Mouse (Mus musculus) heart, adult 8-10 months (tissue): ENCODE data around the gene 4930539E08Rik. TPM values are rescaled to one million over a fixed set of nuclear protein-coding genes. Genes with fewer than 3 reads are reported as not detected.
A peak's percentile ranks its signal among the peaks of the same experiment; 100 is the strongest.

Experiments used
- DNase-seq: peaks from one replicate; pipeline ENCODE4 v3.0.0; 2022; ENCODE audit warnings: low spot score
- total RNA-seq, 4 experiments: library from RNA; stranded (reverse); gene quantifications; 2 replicates each; pipeline ENCODE4 v1.2.4; 2022

Gene 4930539E08Rik
- total RNA-seq, 4 experiments from 2014 or later, result 0.06 TPM; not detected in 3

DNA sequence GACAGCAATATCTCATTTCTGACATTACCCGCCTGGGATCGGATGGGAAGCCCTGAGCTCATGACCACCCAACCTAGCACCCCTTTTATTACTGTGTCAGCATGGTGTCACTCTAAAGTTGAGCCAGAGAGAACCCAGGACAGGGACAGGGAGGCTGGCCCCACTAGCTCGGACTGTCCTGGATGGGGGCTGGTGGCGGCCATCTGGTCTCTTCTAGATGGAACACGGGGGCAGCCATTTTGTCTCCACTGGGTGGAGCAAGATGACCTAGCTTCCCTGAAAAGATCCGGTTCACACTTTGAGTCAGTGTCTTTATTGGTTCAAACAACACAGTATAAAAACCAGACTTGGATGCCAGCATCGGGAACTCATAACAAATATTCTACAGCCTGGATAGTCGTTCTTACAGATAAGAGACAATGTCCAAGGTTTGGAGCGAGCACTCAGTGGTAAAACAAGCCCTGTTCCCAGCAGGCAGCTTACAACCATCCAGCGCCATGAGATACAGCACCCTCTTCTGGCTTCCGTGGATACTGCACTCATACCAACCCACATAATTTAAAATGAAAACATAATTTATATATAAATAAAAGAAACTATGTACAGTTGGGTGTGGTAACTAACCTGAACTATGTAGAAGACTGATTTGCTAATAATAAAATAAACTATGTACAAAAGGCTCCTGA, 18.9 kb downstream of the 4930539E08Rik start:
- DNase-seq, result no peak

DNA sequence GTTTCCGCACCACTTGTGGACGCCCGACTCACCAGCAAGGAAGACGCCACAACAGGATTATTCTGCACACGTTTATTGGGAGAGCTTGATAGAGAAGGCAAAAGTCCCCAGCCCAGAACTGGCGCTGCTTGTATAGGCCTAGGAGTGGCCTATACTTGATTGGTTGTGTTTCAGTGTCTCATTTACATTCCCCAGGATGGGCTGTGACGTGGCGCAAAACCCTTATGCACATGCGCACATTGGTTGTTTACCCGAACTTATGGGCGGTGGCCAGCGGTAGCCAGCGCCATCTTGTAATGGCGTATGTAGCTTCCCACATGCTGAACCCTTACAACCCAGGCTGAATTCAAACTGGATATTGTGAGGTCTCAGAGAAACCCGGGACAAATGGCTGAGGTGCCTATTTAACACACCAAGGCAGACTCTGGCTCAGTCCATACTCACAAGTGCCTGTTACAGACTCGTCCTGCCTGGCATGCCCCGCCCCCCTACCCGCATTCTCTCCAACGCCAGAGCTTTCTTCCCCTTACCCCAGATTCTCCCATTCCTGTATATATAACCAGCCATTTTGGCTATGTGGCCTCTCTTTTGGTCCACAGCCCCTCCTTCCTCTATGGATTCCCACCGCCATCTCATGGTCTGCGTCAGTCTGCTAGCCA, 19.8 kb downstream of the 4930539E08Rik start:
- DNase-seq, result no peak

DNA sequence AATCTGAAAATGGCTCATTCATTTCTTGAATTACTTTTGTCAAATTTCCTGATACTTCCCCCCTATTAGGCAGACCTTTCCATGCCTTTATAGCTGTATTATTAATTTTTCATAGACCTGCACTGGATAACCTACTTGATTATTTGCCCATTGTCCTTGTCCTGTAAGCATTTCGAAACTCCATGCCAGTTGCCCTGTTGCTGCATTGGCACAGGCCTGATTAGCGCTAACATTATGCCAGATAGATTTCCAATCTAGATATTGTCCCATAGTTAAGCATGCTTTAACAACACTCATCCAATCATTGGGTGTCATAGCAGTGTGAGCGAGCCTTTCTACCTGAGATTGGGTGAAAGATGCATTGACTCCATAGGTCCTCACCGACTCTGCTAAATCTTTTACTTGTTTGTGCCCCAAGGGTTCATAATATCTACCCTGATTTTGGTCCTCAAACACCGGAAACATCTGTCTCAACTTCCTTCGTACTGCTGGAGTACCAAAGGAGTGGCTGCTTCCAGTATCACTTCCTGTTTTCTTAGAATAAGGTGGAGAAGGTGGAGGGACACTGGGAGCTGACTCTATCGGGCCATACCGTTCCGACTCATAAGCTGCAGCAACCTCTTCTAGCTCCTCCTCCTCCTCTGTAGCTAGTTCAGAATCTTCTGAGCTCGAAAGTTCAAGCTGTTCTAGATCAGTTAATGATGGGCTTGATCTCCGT, 20.9 kb downstream of the 4930539E08Rik start:
- DNase-seq, result peak; percentile 63

DNA sequence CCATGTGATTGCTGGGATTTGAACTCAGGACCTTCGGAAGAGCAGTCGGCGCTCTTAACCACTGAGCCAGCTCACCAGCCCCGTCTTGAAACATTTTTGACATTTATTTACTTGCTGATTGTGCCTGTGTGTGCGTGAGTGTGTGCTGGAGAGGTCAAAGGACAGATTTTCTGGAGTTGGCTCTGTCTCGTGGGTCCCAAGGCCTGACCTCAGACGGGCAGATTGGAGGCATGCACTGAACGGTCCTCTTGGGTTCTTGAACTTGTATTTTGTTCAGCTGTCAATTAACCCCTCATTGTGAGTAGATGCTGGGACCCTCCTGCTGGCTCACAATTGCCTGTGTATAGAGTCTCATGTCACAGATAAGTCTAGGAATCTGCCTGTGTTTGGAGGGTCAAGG, 28.9 kb downstream of the 4930539E08Rik start:
- DNase-seq, result no peak

DNA sequence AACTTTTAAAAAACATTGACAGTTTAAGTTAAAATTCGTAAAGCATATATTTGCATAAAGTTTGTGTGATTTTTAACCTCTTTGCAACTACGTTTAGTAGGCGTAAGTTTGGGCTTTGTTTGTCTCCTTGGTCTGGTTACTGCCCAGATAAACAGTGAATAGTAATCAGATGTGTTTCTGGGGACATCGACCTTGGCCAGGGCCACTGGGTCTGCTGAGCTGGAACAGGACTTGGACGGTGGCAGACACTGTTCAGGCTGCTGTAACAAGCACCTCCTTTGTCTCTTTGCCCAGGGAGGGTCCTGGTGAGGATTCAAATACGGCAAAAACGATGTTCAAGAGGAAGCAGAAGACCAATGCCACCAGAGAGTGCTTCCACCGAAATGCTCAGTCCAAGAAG, 29.9 kb downstream of the 4930539E08Rik start:
- no peak for DNase-seq

DNA sequence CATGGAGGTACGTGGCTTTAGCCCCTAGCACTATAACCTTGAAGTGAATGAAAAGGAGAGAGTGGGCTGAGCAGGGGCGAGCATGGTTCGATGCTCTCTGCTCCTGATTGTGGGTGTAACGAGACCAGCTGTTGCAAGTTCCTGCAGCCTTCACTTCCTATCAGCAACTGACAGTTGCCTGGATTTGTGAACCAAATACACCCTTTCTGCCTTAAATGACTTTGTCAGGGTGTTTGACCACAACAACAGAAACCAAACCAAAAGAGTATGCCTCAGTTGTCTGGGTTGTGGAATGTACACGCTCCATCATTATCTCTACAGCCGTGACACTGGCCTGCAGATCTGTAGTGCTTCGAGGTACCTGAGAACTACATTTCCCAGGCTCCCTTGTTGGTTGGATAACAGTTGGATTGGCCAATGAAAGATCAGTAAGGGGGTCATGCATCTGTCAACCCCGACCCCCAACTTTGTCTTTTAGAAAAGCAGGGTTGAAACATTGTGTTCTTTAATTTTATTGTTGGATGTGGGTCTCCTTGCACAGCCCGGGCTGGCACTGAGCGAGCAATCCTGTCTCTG, 31.1 kb downstream of the 4930539E08Rik start:
- DNase-seq, result no peak

DNA sequence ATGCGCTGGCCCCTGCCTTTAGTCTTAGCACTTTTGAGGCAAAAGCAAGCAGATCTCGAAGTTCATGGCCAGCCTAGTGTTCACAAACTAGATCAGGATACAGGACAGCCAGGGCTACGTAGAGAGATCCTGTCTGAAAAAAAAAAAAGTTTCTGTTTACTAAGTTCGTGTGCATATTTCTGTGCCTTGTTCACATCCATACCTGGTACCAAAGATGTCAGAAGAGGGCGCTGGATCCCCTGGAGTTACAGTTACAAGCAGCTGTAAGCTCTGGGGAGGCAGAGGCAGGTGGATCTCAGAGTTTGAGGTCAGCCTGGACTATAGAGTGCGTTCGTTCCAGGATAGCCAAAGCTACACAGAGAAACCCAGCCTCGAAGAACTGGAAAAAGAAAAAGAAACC, 32.3 kb downstream of the 4930539E08Rik start:
- DNase-seq, result no peak

DNA sequence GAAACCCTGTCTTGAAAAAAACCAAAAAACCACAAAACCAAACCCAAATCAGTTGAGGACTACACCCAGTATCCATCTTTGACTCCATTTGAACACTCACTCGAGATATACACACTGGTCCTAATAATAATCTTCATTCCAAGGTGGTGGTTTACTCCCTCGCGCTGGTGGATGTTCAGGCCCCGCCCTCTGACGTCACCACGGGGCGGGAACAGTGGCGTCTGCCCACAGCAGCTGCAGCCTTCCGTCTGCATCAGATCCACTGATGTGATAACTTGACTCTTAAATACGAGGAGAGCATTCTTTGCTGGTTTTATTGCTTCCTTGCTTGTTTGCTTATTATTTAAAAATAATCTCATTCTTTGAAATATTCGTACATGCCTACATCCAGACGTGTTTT, 32.8 kb downstream of the 4930539E08Rik start:
- DNase-seq, result peak; percentile 54

DNA sequence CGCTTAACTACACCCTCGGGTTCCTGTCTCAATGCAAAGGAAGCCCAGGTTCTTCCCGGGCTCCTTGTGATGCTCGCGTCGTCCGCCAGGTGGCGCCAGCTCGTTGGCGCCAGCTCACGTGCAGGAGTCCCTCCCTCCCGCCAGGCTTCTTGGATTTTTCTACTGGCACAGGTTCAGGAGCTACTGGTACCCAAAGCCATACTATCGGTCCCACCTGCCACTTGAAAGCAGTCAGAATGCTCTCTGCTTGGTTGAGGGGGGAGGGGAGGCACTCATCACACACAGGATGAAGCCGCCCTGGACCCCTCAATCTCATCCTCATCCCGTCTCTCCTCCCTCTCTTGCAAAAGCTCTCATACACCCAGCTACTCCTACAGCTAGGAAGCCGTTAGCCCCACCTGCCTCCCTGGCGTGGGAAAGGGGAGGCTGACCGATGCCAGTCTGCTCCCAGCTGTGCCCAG, 35.2 kb downstream of the 4930539E08Rik start:
- DNase-seq, result peak; percentile 57

DNA sequence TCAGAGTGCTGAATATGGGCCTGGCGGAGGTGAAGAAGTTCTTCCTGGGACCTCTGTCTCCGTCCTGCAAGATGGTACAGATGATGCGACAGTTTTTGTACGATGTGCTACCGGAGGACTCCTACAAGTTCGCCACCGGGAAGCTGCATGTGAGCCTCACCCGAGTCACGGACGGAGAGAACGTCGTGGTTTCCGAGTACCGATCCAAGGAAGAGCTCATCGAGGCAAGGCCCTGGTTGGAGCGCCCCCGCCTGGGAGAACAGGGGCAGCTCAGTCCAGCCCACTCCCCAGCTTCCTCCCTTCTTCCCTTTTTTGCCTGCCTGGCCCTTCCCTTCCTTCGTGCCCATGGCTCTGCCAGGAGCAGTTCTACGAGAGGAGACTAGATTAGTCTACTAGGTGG, 38.3 kb downstream of the 4930539E08Rik start:
- no peak for DNase-seq

DNA sequence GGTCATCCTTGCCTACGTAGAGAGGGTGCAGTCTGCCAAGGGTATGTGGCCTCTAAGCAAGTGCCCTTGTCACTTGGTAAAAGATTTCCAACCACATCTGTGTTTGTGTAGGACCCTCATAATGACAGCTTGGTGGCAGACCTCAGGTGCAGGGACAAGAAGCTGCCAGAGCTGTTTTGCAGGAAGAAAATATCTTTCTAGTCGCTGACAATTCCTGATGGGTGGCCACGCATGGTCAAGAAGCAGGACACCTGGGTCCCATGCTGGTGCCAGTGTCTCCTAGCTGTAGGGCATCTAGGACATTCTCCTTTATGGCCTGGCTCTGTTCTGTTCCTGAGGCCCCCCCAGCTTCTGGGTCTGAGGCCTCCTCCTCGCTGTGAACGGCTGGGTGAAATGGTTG, 38.8 kb downstream of the 4930539E08Rik start:
- no peak for DNase-seq

DNA sequence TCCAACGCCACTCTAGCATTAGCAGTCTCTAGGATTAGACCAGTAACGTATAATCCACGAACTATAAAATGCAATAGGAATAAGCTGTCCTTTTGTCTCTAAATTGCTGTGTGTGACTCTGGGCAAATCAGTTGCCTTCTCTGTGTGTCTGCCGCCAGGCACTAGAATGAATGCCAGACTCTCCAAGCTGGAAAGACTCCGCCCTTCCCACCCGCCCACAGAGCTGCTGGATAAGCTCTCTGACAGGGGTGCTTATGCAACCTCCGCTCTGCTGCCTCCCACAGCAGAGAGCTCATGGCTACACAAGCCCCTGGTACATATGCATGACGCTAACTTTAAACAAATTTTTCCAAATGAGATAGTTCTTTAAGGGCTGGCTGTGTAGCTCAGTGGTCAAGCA, 39.8 kb downstream of the 4930539E08Rik start:
- DNase-seq, result peak; percentile 52

DNA sequence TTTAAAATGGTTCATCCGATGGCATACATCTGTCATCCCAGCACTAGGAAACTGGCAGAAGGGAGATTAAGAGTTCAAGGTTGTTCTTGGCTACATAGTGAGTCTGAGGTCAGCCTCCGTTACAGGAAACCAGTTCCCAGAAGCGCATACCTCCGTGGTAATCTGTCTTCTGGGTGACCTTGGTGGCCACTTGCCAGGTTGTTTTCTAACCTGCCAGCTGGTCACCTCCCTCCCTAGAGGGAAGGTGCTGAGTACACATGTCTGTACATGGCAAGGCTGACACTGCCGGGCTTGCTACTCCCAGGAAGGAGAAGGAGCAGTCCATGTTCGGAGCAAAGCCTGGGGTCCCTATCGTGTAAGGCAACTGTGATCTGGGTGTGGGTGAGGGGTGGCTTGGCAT, 40.3 kb downstream of the 4930539E08Rik start:
- peak; percentile 53 for DNase-seq

DNA sequence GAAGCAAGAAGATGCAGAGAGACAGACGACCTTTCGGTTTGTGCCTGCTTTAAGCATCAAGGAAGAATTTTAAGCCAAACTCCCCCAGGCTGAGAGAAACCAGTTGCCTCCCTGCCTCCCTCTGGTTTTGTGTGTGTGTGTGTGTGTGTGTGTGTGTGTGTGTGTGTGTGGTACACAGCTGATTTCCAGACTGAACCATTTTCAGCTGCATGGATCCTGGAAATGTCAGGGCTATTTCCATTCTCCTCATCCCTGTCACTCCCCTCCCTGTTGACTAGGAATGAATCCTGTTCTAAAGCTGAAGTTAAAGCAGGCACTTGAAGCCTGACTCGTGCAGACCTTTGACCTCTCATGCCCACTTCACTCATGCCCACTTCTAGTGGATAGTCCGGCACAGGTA, 40.9 kb downstream of the 4930539E08Rik start:
- no peak for DNase-seq

DNA sequence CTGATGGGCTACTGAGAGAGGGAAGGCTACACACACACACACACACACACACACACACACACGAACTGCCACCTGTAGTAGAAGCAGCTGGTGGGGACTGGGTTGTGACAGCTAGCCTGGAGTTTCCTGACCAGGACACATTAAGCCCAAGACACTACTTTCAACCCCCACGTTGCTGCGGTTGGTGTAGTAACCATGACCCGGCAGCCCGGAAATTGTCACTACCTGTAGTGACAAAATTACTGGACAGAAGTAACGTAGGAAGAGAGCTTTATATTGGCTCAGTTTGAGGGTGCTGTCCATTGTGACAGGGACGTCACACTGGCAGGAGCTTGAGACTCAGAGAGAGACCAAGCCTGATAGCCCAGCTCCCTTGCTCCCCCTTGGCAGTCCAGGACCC, 42.8 kb downstream of the 4930539E08Rik start:
- DNase-seq, result no peak

DNA sequence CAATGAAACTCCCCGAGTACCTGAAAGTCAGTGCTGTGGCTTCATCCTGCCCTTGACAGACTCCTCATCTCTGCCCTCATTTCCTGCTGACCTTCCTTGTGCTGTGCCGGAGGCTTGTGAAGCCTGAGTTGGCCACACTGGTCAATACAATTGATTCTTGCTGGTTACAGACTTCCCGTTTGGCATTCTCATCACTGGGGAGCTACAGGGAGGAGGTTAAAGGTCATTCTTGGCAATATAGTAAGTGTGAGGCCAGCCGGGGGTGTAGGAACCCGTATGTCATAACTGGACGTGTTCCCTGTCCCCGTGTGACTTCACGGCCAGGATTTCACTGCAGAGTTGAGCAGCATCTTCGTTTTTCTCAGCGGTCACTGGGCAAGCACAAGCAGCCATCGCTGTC, 43.3 kb downstream of the 4930539E08Rik start:
- no peak for DNase-seq

DNA sequence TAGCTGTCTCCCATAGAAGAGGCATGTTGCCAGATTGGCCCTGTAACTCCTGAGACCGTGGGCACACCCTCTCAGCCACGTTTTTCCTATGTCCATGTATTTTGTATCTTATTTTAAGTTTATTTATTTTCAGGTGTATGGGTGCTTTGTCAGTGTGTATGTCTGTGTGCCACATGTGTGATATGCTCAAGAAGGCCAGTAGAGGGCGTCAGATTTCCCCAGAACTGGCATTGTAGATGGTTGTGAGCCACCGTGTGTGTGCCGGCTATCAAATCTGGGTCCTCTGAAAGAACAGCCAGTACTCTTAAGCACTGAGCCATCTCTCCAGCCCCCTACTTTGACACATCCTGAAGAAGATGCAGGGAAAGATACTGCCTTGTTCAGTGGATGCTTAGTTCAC, 44.7 kb downstream of the 4930539E08Rik start:
- DNase-seq, result no peak

DNA sequence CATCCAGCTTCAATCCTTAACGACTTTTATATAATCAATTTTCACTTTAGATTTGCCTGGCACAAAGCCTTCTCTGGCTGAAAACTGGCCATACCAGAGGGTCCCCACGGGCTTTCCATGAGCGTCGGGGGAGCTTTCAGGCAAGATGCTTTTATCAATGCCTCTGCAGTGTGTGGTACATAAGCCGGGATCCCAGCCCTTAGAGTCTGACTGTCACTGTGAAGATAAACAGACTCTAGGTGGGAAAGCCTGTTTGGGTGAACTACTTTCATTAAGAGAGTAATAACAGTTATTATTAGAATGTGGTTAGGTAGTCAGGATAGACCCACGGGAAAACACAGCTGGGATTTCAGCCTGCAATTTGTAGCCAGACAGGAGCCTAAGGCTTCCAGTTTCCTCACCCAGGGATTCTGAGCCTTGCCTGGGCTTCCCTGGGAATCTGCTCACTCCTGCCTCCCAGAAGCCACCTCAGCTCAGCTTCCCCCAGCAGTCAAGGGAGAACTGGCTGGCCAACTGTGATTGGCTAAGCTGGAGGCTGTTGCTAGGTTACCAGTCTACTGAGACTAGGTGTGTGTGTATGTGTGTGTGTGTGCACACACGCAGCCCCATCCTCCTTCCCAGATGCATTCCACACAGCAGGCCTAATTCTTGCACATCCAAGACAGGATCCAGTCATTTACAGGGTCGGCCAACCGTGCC, 45.6 kb downstream of the 4930539E08Rik start:
- DNase-seq, result no peak

DNA sequence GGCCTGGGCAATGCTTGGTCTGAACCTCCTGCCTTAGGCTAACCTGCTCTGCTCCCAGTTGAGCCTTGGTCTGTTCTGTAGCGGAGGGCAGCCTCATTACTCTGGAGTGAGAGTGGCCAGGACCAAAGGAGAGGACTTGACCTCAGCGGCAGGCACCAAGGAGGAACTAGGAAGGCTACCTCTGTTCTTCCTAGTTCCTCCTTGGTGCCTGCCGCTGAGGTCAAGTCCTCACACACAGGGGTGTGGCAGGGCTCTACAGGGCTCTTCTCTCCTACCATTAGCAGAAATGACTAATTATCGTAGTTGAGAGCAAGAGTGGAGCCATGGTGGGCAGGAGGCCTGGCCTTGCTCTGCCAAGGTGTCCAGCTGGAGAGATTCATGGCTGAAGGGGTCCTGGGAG, 47.7 kb downstream of the 4930539E08Rik start:
- DNase-seq, result no peak

DNA sequence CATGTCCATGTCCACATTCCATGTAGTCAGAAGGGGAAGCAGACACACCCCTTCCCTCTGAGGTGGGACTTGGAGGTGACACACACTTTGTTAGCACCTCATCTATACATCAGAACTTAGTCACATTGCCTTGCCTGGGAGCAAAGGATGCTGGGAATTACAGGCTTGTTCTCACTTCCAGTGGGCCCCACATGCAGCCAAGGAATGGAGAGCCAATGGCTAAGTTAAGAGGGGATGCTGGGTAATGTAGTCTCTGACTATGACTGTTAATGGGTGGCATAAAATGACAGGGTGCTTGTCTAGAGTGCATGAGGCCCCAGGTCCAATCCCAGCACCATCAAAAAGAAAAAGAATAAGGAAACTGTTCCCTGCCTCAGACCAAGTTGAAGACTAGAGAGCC, 48.2 kb downstream of the 4930539E08Rik start:
- no peak for DNase-seq

DNA sequence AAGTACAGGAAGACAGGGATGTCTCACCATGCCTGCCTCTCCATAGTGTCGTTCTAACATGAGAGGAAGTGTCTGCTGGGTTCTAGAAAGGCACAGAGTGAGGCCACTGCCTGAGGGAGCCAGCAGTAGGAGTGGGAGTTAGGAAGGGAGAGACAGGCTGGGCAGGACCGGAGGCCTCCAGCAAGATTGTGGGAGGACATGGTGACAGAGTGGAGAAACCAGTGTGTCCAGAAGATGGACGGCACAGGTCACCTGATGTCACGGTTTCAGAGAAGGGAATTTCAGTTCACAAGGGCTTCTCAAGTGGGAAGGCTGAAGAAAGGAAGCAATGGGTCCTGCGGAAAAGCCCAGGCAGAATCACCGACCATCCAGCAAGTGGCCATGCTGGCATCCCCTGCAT, 50.7 kb downstream of the 4930539E08Rik start:
- DNase-seq, result no peak

DNA sequence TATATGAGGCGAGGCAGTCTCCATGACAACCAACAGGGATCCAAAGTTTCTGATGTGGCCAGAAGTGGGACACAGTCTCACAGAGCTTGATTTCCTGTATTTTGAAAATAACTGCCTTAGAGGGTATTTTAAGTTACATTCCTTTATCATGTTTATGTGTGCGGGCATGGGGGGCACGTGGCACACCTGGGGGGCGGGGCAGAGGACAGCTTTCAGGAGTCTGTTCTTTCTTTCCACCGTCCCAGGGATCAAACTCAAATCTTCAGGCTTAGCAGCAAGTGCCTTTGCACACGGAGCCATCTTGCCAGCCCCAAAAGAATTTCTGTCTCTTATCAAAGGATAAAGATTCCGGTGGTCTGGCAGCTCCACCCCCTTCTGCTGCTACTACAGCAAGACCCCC, 51.2 kb downstream of the 4930539E08Rik start:
- DNase-seq, result no peak
